Mouse (Mus musculus) liver, adult 2 months (tissue): ENCODE data around the gene Pelp1.

Experiments used
- CTCF ChIP-seq: fragments of 200-500 bp; IDR thresholded peaks from 2 replicates; pipeline ENCODE4 v1.5.1; 2011; ENCODE audit warnings: low read depth, low read length, control low read depth
- POLR2A ChIP-seq: fragments of 200-500 bp; IDR thresholded peaks from 2 replicates; pipeline ENCODE4 v1.6.1; 2011; ENCODE audit warnings: low read length, control low read depth; ENCODE audit not compliant: insufficient read depth; ENCODE audit errors: extremely low read depth

GRCm38 (mm10) chr11:70446756-70447155 is 36.9 kb upstream of the Pelp1 start:
- TF ChIP-seq POLR2A (no peak), CTCF (peak; percentile 25; the same call in 1 of the 2 replicates)
